Mouse (Mus musculus): ENCODE results near the gene Armc3. TPM values are rescaled to one million over a fixed set of nuclear protein-coding genes. Genes with fewer than 3 reads are reported as not detected.

Armc3 gene
- polyA plus RNA-seq, 1 experiment from 2014 or later, result 0.14 TPM

DNA sequence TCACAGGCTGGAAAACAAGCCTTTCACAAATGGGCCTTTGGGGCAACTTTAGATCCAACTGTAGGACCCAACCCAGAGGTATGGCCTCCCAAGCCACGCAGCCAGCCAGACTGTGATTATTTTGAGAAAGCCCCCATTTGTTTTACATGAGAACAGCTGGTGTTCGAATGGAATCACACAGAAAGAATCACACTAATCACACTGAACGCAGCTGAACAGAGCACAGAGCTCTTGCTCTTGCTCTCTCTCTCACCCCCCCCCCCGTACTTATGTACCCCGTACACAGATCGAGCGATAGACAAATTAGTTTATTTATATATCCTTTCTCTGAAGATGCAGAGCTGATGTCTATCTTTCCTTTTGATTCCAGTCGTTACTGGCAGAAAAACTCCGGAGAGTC lies 123.3 kb downstream of the Armc3 start:
- Histone ChIP-seq H3K4me1 (no peaks in the 10 kb centered on the region), H3K27ac (no peak overlapping the region), H3K9me3 (replicated peaks) (no peaks in the 10 kb centered on the region), H3K4me2 (no peak overlapping the region), H3K4me3 (replicated peaks) (no peak overlapping the region), H3K36me3 (no peaks in the 10 kb centered on the region), H3K9ac (no peak overlapping the region), H3K27me3 (no peaks in the 10 kb centered on the region)
- WGBS, result 83% methylated on average over 9 of the region's 9 CpGs
- no peak for ATAC-seq (replicated peaks; ENCODE audit: low FRiP score)

DNA sequence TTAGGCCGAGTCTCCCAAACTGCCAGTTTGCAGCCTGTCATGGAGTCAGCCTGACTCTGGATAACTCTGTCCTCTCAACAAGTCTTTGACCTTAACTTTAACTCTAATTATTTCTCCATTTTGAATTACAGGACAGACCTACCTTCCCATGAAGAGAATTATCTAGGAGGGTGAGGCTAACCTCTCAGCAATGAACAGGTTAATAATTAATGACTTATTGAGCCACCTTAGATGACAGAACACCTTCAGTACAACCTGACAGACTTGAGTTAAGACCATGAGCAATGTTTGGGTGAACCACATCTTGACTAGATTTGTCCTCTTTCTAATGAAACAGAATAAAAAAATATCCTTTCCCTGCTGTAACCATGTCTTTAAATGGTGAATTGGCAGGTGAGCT lies 127.3 kb downstream of the Armc3 start:
- no peak overlapping the region for H3K4me2 ChIP-seq
- no peak overlapping the region for H3K4me3 ChIP-seq (replicated peaks)
- 88% methylated on average over 1 of the region's 1 CpGs for WGBS
- H3K27me3 ChIP-seq, result no peaks in the 10 kb centered on the region
- no peaks in the 10 kb centered on the region for H3K9me3 ChIP-seq (replicated peaks)
- H3K9ac ChIP-seq, result no peak overlapping the region
- H3K36me3 ChIP-seq, result no peaks in the 10 kb centered on the region
- no peak overlapping the region for H3K27ac ChIP-seq
- no peaks in the 10 kb centered on the region for H3K4me1 ChIP-seq
- no peak for ATAC-seq (replicated peaks; ENCODE audit: low FRiP score)

DNA sequence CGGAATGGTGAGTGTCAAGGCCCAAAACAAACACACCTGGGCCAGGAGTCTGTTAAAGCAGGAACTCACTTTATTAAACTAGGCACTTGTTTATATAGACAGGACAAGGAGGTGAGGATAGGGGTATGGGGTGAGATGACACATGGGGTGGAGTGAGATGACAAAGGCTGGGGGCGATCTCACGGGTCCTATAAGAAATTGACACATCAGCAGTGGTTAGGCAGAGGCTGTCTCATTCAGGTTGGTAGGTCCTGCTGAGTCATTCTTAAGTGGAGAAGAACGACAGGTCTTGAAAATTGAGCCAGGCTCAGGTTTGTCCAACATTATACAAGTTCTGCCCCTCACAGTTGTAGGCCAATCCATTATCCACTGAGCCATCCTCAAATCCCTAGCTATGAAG lies 128.7 kb downstream of the Armc3 start:
- WGBS, result 79% methylated on average over 4 of the region's 4 CpGs
- Histone ChIP-seq H3K4me3 (replicated peaks) (no peak overlapping the region), H3K9me3 (replicated peaks) (no peaks in the 10 kb centered on the region), H3K4me2 (no peak overlapping the region), H3K4me1 (no peaks in the 10 kb centered on the region), H3K36me3 (no peaks in the 10 kb centered on the region), H3K27me3 (no peaks in the 10 kb centered on the region), H3K27ac (no peak overlapping the region), H3K9ac (no peak overlapping the region)
- ATAC-seq (replicated peaks; ENCODE audit: low FRiP score), result no peak

DNA sequence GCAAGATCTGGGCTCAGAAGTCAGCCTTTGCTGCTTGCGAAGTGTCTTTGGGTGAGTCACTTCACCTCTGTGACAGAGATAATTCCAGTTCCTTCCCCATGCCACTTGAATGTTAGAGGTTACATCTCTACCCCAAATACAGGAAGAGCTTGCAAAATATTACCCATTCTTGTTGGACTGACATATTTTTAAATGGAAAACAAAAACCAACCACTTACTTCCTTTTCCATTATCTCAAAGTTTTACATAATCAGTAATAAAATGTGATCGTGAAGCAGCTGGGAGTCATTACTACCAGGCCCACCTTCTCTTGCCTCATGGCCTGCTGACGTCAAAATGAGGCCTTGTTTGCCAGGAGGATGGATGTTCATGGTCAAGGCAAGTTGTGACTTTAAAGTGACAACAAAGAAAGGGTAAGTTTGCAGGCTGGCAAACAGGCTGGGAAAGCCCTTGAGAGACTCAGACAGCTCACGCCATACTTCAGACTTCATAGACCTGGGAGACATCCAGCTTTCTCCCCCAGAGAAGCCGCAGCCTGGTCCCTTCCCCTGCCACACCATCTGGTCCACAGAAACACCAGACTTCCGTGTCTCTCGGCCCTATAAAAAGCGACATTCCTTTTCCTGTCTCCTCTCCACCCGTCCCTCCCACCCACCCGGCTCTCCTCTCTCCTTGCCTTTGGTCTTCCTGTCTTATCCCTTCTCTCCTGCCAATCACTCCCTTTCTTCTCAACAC lies 145.0 kb downstream of the Armc3 start:
- H3K9ac ChIP-seq, result no peak overlapping the region

DNA sequence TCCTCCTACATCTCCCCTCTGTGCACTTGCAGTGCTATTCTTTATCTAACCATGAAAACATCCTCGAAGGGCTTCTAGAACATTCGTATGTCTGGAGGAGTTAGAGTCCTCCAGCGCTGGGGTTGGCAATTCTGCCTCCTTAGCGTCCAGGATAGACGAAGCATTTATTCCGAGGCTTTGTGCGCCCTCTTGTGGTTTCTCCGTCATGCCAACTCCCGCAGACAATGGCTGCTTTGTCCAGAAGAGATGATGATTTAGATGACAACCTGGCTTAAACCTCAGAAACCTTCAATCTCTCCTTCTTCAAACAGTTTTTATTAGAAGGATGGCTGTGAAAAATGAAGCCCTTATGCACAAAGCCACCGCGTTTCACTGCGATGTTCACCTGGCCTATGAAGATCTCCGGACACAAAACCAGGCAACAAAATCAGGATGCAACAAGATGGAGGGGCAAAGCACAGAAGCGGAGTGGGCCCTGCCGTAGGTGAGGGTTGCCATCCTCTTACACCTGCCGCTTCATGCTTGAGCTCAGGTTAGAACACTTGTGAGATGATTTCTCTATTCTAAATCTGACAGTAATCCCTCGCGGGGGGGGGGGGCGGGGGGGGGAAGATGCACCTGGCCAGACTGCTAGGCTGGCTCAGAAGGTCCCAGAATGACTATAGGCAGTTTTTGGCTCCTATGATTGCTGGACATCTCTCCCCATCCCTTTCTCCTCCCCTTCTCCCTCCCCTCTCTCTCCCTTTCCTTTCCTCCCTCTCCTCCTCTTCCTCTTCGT lies 145.7 kb downstream of the Armc3 start:
- H3K27ac ChIP-seq, result no peak overlapping the region
- H3K36me3 ChIP-seq, result no peaks in the 10 kb centered on the region
- no peaks in the 10 kb centered on the region for H3K9me3 ChIP-seq (replicated peaks)
- ATAC-seq (replicated peaks; ENCODE audit: low FRiP score), result peak; percentile 75
- H3K4me3 ChIP-seq (replicated peaks), result peak overlapping the region; percentile 20
- peak overlapping the region; percentile 48 for H3K4me2 ChIP-seq
- no peak overlapping the region for H3K9ac ChIP-seq
- H3K27me3 ChIP-seq, result no peaks in the 10 kb centered on the region
- 27% methylated on average over 18 of the region's 20 CpGs for WGBS
- H3K4me1 ChIP-seq, result peaks cover 5% of the 10 kb centered on the region; the same call in 1 of the 2 replicates

More for the DNA sequence above, 145.0 kb downstream of the Armc3 start:
- no peak overlapping the region for H3K27ac ChIP-seq
- WGBS, result 31% methylated on average over 10 of the region's 10 CpGs
- no peaks in the 10 kb centered on the region for H3K27me3 ChIP-seq
- H3K4me1 ChIP-seq, result peaks cover 5% of the 10 kb centered on the region; the same call in 1 of the 2 replicates
- H3K9me3 ChIP-seq (replicated peaks), result no peaks in the 10 kb centered on the region
- H3K4me2 ChIP-seq, result peak overlapping the region; percentile 48
- H3K36me3 ChIP-seq, result no peaks in the 10 kb centered on the region
- peak; percentile 49 for ATAC-seq (replicated peaks; ENCODE audit: low FRiP score)
- peak overlapping the region; percentile 20 for H3K4me3 ChIP-seq (replicated peaks)

DNA sequence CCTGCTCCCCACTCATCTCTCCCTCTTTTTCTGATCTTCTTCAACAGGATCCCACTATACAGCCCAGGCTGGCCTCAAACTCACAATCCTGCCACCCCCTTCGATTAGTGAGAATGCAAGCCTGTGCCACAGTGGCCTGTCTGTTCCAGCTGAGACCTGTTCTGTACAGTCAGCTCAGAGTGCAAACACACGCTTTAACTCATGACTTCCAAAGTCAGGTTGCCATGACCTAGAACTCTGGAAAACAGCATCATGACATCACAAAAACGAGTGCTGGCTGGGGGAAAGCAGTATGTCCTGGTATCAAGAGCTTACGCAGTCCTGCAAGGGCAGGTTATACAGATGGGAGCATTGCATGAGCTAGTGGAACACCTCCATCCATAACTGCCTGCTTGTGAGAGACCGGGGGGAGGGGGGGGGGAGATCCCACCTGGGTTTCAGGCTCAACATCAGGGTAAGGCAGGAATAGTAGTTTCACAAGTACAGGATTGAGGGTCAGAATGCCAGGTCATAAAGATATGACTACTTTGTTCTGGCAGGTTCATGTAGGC lies 146.4 kb downstream of the Armc3 start:
- no peak overlapping the region for H3K27ac ChIP-seq
- H3K27me3 ChIP-seq, result no peaks in the 10 kb centered on the region
- ATAC-seq (replicated peaks; ENCODE audit: low FRiP score), result no peak
- H3K36me3 ChIP-seq, result no peaks in the 10 kb centered on the region
- no peak overlapping the region for H3K4me2 ChIP-seq
- H3K9me3 ChIP-seq (replicated peaks), result no peaks in the 10 kb centered on the region
- WGBS, result 78% methylated on average over 5 of the region's 5 CpGs
- no peak overlapping the region for H3K4me3 ChIP-seq (replicated peaks)
- peaks cover 5% of the 10 kb centered on the region; the same call in 1 of the 2 replicates for H3K4me1 ChIP-seq
- no peak overlapping the region for H3K9ac ChIP-seq

DNA sequence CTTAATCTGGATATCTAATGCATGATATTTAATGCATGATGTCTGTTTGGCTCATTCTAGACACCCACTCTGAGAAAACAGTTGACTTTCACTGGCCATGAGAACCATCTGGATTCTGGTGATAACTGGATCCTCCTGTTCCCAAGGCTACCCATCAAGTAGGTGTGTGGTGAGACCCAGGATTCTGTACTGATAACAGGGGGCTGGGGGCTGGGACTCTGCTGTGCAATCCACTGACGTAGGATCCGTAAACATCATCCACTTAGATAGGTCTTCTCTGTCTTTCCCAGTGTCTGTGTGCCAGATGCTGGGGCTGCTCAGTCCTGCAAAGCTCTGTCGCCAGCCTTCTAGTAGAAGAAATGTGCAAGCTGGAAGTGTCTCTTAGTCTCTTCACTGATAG lies 149.4 kb downstream of the Armc3 start:
- no peak overlapping the region for H3K4me3 ChIP-seq (replicated peaks)
- H3K27me3 ChIP-seq, result no peaks in the 10 kb centered on the region
- no peak overlapping the region for H3K9ac ChIP-seq
- H3K4me1 ChIP-seq, result peaks cover 5% of the 10 kb centered on the region; the same call in 1 of the 2 replicates
- H3K9me3 ChIP-seq (replicated peaks), result no peaks in the 10 kb centered on the region
- no peak overlapping the region for H3K4me2 ChIP-seq
- WGBS, result 88% methylated on average over 3 of the region's 3 CpGs
- H3K36me3 ChIP-seq, result no peaks in the 10 kb centered on the region
- ATAC-seq (replicated peaks; ENCODE audit: low FRiP score), result no peak
- no peak overlapping the region for H3K27ac ChIP-seq

DNA sequence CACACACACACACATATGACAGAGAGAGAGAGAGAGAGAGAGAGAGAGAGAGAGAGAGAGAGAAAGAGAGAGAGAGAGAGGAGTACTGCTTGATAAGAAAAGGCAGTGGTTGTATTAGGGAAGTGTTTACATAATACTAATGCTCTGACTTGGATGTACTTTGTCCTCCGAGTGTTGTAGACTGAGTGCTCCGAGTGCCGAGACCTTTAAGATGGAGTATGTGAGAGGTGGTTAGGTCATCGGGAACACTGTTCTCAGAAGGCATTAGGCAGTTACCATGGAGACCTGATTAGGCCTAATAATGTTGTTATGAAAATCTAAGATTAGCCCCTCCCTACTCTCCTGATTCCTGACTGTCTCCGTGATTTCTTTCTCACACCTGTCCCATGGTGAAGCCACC lies 151.1 kb downstream of the Armc3 start:
- Histone ChIP-seq H3K4me1 (peaks cover under 1% of the 10 kb centered on the region; the same call in 1 of the 2 replicates), H3K4me3 (replicated peaks) (no peak overlapping the region), H3K9ac (no peak overlapping the region), H3K9me3 (replicated peaks) (no peaks in the 10 kb centered on the region), H3K27ac (no peak overlapping the region), H3K27me3 (no peaks in the 10 kb centered on the region), H3K4me2 (no peak overlapping the region), H3K36me3 (no peaks in the 10 kb centered on the region)
- WGBS, result 93% methylated on average over 5 of the region's 5 CpGs
- no peak for ATAC-seq (replicated peaks; ENCODE audit: low FRiP score)

DNA sequence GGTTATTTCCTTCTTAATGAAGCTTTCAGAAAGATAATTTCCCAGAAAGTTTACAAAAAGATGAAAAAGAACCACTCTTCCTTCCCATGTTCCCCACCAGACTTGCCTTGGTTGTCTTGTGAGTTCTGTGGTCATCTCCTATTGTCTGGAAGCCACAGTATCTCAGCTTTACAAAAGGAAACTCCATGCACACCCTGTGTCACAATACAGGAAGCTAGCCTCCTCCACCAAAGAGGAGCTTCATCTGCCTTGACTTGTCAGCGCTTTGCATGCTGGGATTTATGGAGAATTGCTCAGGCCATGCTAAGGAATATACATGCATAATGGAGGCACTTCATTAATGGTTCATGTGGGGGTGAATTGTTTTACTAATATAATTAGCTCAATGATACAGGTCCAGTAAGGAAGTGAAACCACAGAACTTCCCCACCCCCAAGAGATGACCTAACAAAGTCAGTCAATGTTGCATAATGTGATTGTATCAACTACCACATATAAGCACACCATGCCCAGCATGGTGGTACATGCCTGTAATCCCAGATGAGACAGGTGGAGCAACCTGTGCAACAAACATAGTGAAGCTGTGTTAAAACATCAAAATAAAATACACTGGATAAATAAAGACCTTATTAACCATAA lies 152.6 kb downstream of the Armc3 start:
- no peak for ATAC-seq (replicated peaks; ENCODE audit: low FRiP score)
- Histone ChIP-seq H3K4me3 (replicated peaks) (no peak overlapping the region), H3K36me3 (no peaks in the 10 kb centered on the region), H3K9ac (no peak overlapping the region), H3K27me3 (no peaks in the 10 kb centered on the region), H3K27ac (no peak overlapping the region), H3K9me3 (replicated peaks) (no peaks in the 10 kb centered on the region), H3K4me1 (no peaks in the 10 kb centered on the region), H3K4me2 (no peak overlapping the region)
- 95% methylated on average over 1 of the region's 1 CpGs for WGBS

DNA sequence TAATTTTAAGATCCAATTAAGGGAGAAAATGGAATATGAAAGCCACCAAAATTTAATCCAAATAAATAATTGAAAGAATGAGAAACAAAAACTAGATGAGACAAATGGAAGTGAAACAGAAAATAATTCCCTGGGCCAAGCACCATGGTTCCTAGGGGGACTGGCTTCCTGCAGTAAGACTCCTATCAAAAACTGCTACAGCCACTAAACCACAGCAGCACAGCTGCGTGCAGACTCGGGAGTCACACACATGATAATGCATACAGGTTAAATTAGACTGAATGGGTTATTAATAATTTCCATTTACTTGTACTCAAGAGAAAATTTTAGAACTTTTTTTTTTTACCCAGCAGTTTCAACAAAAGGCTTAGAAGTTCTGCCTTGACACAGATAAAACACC lies 154.1 kb downstream of the Armc3 start:
- Histone ChIP-seq H3K9ac (no peak overlapping the region), H3K9me3 (replicated peaks) (no peaks in the 10 kb centered on the region), H3K27me3 (no peaks in the 10 kb centered on the region), H3K4me1 (no peaks in the 10 kb centered on the region), H3K4me3 (replicated peaks) (no peak overlapping the region), H3K36me3 (no peaks in the 10 kb centered on the region), H3K4me2 (no peak overlapping the region), H3K27ac (no peak overlapping the region)
- WGBS, result 94% methylated on average over 2 of the region's 2 CpGs
- ATAC-seq (replicated peaks; ENCODE audit: low FRiP score), result no peak

Data from kidney, embryonic 15.5 days (tissue).